ENCODE assay signal across 31 mouse cellular contexts in the genomic region with DNA sequence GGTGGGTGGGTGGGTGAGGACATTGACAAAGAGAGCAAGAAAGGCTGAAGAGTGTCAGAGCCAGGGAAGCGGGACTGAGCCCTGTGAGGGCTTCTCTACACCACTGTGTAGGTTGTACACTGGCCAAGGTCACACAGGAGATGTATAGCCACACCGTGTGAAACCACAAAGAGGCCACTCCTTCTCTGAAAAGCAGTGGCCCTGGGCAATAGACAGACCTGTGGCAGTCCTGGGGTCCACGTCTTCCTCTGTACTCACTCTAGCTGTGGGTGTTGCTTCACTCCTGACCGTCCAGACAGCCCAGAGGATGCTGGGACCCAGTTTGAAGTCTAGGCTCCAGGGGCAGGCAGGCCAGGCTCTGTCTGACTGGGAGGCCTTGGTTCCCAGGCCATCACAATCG. TPM values are rescaled to one million over a fixed set of nuclear protein-coding genes. Genes with fewer than 3 reads are reported as not detected.
DNase-seq lines count a peak whose midpoint lies in the region; ATAC-seq and TF ChIP-seq lines count a peak whose summit lies in the region.
"Had no signal": no experiment of that assay in that cellular context is flagged by ENCODE, and none has a peak within 500 bp of the region (broad histone marks: within the 10 kb centered on the region; RNA-seq: fewer than 3 reads in every experiment).

No protein-coding gene starts in this region.

- H3K4me1 ChIP-seq in liver, embryonic 11.5 days (replicated peaks; ENCODE audit: control insufficient read depth, insufficient read depth, low read length), result peaks cover 38% of the 10 kb centered on the region
- peaks cover 36% of the 10 kb centered on the region for H3K4me1 ChIP-seq in liver, postnatal 0 days (ENCODE audit: insufficient read depth)
- peaks cover 8% of the 10 kb centered on the region for H3K4me1 ChIP-seq in bone marrow, adult 2 months (ENCODE audit: control insufficient read depth, insufficient read depth, low read length)
- peaks cover 38 to 40% of the 10 kb centered on the region in 2 experiments for H3K4me1 ChIP-seq in liver, embryonic 14.5 days (replicated peaks; ENCODE audit: control insufficient read depth in 2 of 2, insufficient read depth in 2 of 2, low read length in 1 of 2)
- H3K4me1 ChIP-seq: forebrain, embryonic 13.5 days; hindbrain, embryonic 13.5 days; midbrain, embryonic 15.5 days had no signal

- no peaks in the 10 kb centered on the region for H3K27me3 ChIP-seq in liver, embryonic 11.5 days (replicated peaks; ENCODE audit: control insufficient read depth, insufficient read depth, low read length)
- H3K27me3 ChIP-seq in liver, postnatal 0 days (ENCODE audit: insufficient read depth, low read length), result no peaks in the 10 kb centered on the region
- H3K27me3 ChIP-seq in liver, embryonic 14.5 days (ENCODE audit: control insufficient read depth, insufficient read depth, low read length), result no peaks in the 10 kb centered on the region
- H3K27me3 ChIP-seq: embryonic facial prominence, embryonic 15.5 days; forebrain, embryonic 13.5 days; hindbrain, embryonic 13.5 days; kidney, embryonic 15.5 days; midbrain, embryonic 15.5 days; neural tube, embryonic 12.5 days had no signal

- WGBS in liver, embryonic 11.5 days, result 53% methylated on average over 5 of the region's 5 CpGs
- 47% methylated on average over 5 of the region's 5 CpGs for WGBS in liver, postnatal 0 days (ENCODE audit: insufficient replicate concordance)
- WGBS in bone marrow, adult 2 months, result 49% methylated on average over 5 of the region's 5 CpGs
- 38% methylated on average over 5 of the region's 5 CpGs for WGBS in liver, embryonic 14.5 days (ENCODE audit: insufficient replicate concordance)

- no peak for DNase-seq in liver, embryonic 11.5 days (ENCODE audit: low spot score)
- no peak for DNase-seq in liver, postnatal 0 days
- no peak for DNase-seq in liver, embryonic 14.5 days (ENCODE audit: low read depth in 3 of 3, low spot score in 3 of 3)
- DNase-seq in natural killer cell, adult 2 months (ENCODE audit: low spot score in 2 of 2), result peak; percentile 68 to 85
- DNase-seq in urinary bladder, adult 18-20 months (ENCODE audit: low spot score in 2 of 2), result no peak
- DNase-seq in thymus, postnatal 25 days, result no peak
- DNase-seq: adrenal gland, postnatal 36 days; cerebellum, adult 2 months; cerebellum, postnatal 14 days; gastrocnemius, postnatal 14 days; heart, postnatal 36 days; kidney, adult 18-20 months; kidney, postnatal 25 days; lung, postnatal 36 days; right cerebral cortex, adult 18-20 months; right cerebral cortex, postnatal 4 days had no signal

- H3K9me3 ChIP-seq in liver, embryonic 11.5 days (ENCODE audit: control insufficient read depth, low read length), result no peaks in the 10 kb centered on the region
- H3K9me3 ChIP-seq in liver, postnatal 0 days (ENCODE audit: low read length), result no peaks in the 10 kb centered on the region
- H3K9me3 ChIP-seq in liver, embryonic 14.5 days (ENCODE audit: control insufficient read depth, low read length), result no peaks in the 10 kb centered on the region
- H3K9me3 ChIP-seq: embryonic facial prominence, embryonic 15.5 days; forebrain, embryonic 13.5 days; hindbrain, embryonic 13.5 days; kidney, embryonic 15.5 days; megakaryocyte, embryonic 14.5 days; midbrain, embryonic 15.5 days; neural tube, embryonic 12.5 days had no signal

- H3K4me3 ChIP-seq in liver, embryonic 11.5 days (ENCODE audit: low read depth, low read length), result no peak overlapping the region
- H3K4me3 ChIP-seq in liver, postnatal 0 days (ENCODE audit: low read depth, low read length), result no peak overlapping the region
- H3K4me3 ChIP-seq in bone marrow, adult 2 months (replicated peaks; ENCODE audit: control insufficient read depth, low read depth, low read length), result no peak overlapping the region
- no peak overlapping the region for H3K4me3 ChIP-seq in liver, embryonic 14.5 days (ENCODE audit: insufficient read depth in 1 of 2, low read depth in 2 of 2, low read length in 2 of 2)
- H3K4me3 ChIP-seq: embryonic facial prominence, embryonic 15.5 days; forebrain, embryonic 13.5 days; hindbrain, embryonic 13.5 days; kidney, embryonic 15.5 days; megakaryocyte, embryonic 14.5 days; midbrain, embryonic 15.5 days; neural tube, embryonic 12.5 days had no signal

- H3K36me3 ChIP-seq in liver, embryonic 11.5 days (ENCODE audit: control insufficient read depth, insufficient read depth, low read length), result no peaks in the 10 kb centered on the region
- H3K36me3 ChIP-seq in liver, postnatal 0 days (replicated peaks; ENCODE audit: insufficient read depth, low read length), result no peaks in the 10 kb centered on the region
- no peaks in the 10 kb centered on the region for H3K36me3 ChIP-seq in liver, embryonic 14.5 days (replicated peaks; ENCODE audit: control insufficient read depth, insufficient read depth, low read depth)
- H3K36me3 ChIP-seq: embryonic facial prominence, embryonic 15.5 days; hindbrain, embryonic 13.5 days; kidney, embryonic 15.5 days; midbrain, embryonic 15.5 days; neural tube, embryonic 12.5 days had no signal

- no peak overlapping the region for H3K27ac ChIP-seq in liver, embryonic 11.5 days (ENCODE audit: low read depth, low read length)
- no peak overlapping the region for H3K27ac ChIP-seq in liver, postnatal 0 days (ENCODE audit: low read depth)
- peak overlapping the region; percentile 27 for H3K27ac ChIP-seq in bone marrow, adult 2 months (ENCODE audit: control insufficient read depth, insufficient read depth, low read depth, low read length, poor library complexity)
- H3K27ac ChIP-seq in liver, embryonic 14.5 days, result no peak overlapping the region
- H3K27ac ChIP-seq: embryonic facial prominence, embryonic 15.5 days; forebrain, embryonic 13.5 days; hindbrain, embryonic 13.5 days; kidney, embryonic 15.5 days; midbrain, embryonic 15.5 days; neural tube, embryonic 12.5 days had no signal

- TF ChIP-seq EP300 in liver, postnatal 0 days (IDR thresholded peaks at IDR 0.05; ENCODE audit: low read depth), result no peak
- TF ChIP-seq EP300 in liver, embryonic 14.5 days (IDR thresholded peaks at IDR 0.05; ENCODE audit: low read depth), result no peak

- no peak for TF ChIP-seq CTCF in liver, postnatal 0 days (IDR thresholded peaks at IDR 0.05; ENCODE audit: low read depth)
- TF ChIP-seq CTCF in bone marrow, adult 2 months (IDR thresholded peaks at IDR 0.05; ENCODE audit: control insufficient read depth, insufficient read depth, low read length), result no peak
- TF ChIP-seq CTCF in liver, embryonic 14.5 days (IDR thresholded peaks at IDR 0.05; ENCODE audit: low read depth), result no peak

- no peak for TF ChIP-seq POLR2A in bone marrow, adult 2 months (IDR thresholded peaks at IDR 0.05; ENCODE audit: borderline replicate concordance, control insufficient read depth, low read depth, low read length)

- no peak overlapping the region for H3K9ac ChIP-seq in liver, embryonic 11.5 days (ENCODE audit: low read depth, low read length)
- no peak overlapping the region for H3K9ac ChIP-seq in liver, postnatal 0 days (replicated peaks)
- peak overlapping the region; percentile 2 for H3K9ac ChIP-seq in liver, embryonic 14.5 days (replicated peaks)
- H3K9ac ChIP-seq: embryonic facial prominence, embryonic 15.5 days; forebrain, embryonic 13.5 days; hindbrain, embryonic 13.5 days; kidney, embryonic 15.5 days; midbrain, embryonic 15.5 days; neural tube, embryonic 12.5 days had no signal

- peak overlapping the region; percentile 30 for H3K4me2 ChIP-seq in liver, embryonic 11.5 days
- no peak overlapping the region for H3K4me2 ChIP-seq in liver, postnatal 0 days (ENCODE audit: low read depth, low read length)
- no peak overlapping the region; the same call in 1 of the 2 replicates for H3K4me2 ChIP-seq in liver, embryonic 14.5 days (ENCODE audit: low read depth)
- H3K4me2 ChIP-seq: embryonic facial prominence, embryonic 15.5 days; forebrain, embryonic 13.5 days; heart, embryonic 11.5 days; hindbrain, embryonic 13.5 days; kidney, embryonic 15.5 days; midbrain, embryonic 15.5 days; neural tube, embryonic 12.5 days had no signal

- no peak for ATAC-seq in liver, embryonic 11.5 days (replicated peaks; ENCODE audit: low FRiP score)
- ATAC-seq in liver, postnatal 0 days, result no peak
- ATAC-seq in liver, embryonic 14.5 days (ENCODE audit: insufficient read depth), result no peak
- ATAC-seq: CD4-positive, CD25-positive, alpha-beta regulatory T cell, adult 4 months; forebrain, embryonic 13.5 days; inflammation-experienced regulatory T-cells, adult 6 months; midbrain, embryonic 15.5 days had no signal

RNA-seq across cellular contexts. Expression of gene Lfng, which starts 12.3 kb away (rescaled TPM):
- 10.6 and 11.0 TPM in 2 replicates for polyA plus RNA-seq in liver, embryonic 11.5 days (2014; fragmentation: Nextera tagmentation; extraction: Ambion mirVana)
- 5.0 and 5.9 TPM in 2 replicates for polyA plus RNA-seq in liver, postnatal 0 days (2015; fragmentation: Nextera tagmentation; extraction: Ambion mirVana)
- 25.9 and 26.5 TPM in 2 replicates for polyA plus RNA-seq in bone marrow, adult 2 months (2011; ENCODE audit: insufficient read depth, insufficient read length, low replicate concordance, missing spikeins)
- 12.1 and 15.8 TPM in 2 replicates for polyA plus RNA-seq in liver, embryonic 14.5 days (2012; rRNA removed)
- polyA plus RNA-seq in liver, embryonic 14.5 days (2014; fragmentation: Nextera tagmentation; extraction: Ambion mirVana), result 9.9 and 11.4 TPM in 2 replicates

RNA-seq across cellular contexts. Expression of gene Grifin, which starts 30.0 kb away (rescaled TPM):
- 1.8 and 2.6 TPM in 2 replicates for polyA plus RNA-seq in liver, embryonic 11.5 days (2014; fragmentation: Nextera tagmentation; extraction: Ambion mirVana)
- not detected in 2 replicates for polyA plus RNA-seq in liver, postnatal 0 days (2015; fragmentation: Nextera tagmentation; extraction: Ambion mirVana)
- polyA plus RNA-seq in bone marrow, adult 2 months (2011; ENCODE audit: insufficient read depth, insufficient read length, low replicate concordance, missing spikeins), result not detected in 2 replicates
- 2.5 and 2.7 TPM in 2 replicates for polyA plus RNA-seq in liver, embryonic 14.5 days (2012; rRNA removed)
- polyA plus RNA-seq in liver, embryonic 14.5 days (2014; fragmentation: Nextera tagmentation; extraction: Ambion mirVana), result 2.3 and 4.0 TPM in 2 replicates
- polyA plus RNA-seq: embryonic facial prominence, embryonic 15.5 days; hindbrain, embryonic 13.5 days; limb, embryonic 11.5 days; liver, adult 2 months; lung, embryonic 16.5 days; midbrain, embryonic 15.5 days; neural tube, embryonic 12.5 days; testis, adult 2 months had no signal

RNA-seq across cellular contexts. Expression of gene Ttyh3, which starts 54.0 kb away (rescaled TPM):
- 24.3 and 26.5 TPM in 2 replicates for polyA plus RNA-seq in liver, embryonic 11.5 days (2014; fragmentation: Nextera tagmentation; extraction: Ambion mirVana)
- polyA plus RNA-seq in liver, postnatal 0 days (2015; fragmentation: Nextera tagmentation; extraction: Ambion mirVana), result 5.2 and 6.5 TPM in 2 replicates
- 20.1 and 34.8 TPM in 2 replicates for polyA plus RNA-seq in bone marrow, adult 2 months (2011; ENCODE audit: insufficient read depth, insufficient read length, low replicate concordance, missing spikeins)
- polyA plus RNA-seq in liver, embryonic 14.5 days (2012; rRNA removed), result 8.3 and 10.1 TPM in 2 replicates
- 5.4 and 7.2 TPM in 2 replicates for polyA plus RNA-seq in liver, embryonic 14.5 days (2014; fragmentation: Nextera tagmentation; extraction: Ambion mirVana)

Comparison
In these comparisons a context has a peak if more than half of its experiments do, and no peak if none do; other contexts are left out.
1. DNase-seq: peak in natural killer cell, adult 2 months (2 of 2); none in liver, embryonic 11.5 days (single experiment), liver, postnatal 0 days (single experiment), liver, embryonic 14.5 days (0 of 3), urinary bladder, adult 18-20 months (0 of 2) and thymus, postnatal 25 days (single experiment).